In genomic region chr15:80679515-80680215, GRCm38 (mm10) we compare ENCODE assay signal across 9 mouse cellular contexts. TPM values are rescaled to one million over a fixed set of nuclear protein-coding genes. Genes with fewer than 3 reads are reported as not detected.
DNase-seq lines count a peak whose midpoint lies in the region; ATAC-seq and TF ChIP-seq lines count a peak whose summit lies in the region.
"Had no signal": no experiment of that assay in that cellular context is flagged by ENCODE, and none has a peak within 500 bp of the region (broad histone marks: within the 10 kb centered on the region; RNA-seq: fewer than 3 reads in every experiment).

No protein-coding gene starts in this region.

- no peak overlapping the region for H3K27ac ChIP-seq in kidney, embryonic 14.5 days (ENCODE audit: low read depth, low read length)
- no peak overlapping the region for H3K27ac ChIP-seq in cerebellum, adult 2 months (ENCODE audit: insufficient read depth, low read length)
- peak overlapping the region; percentile 44 to 51 for H3K27ac ChIP-seq in heart, embryonic 14.5 days (replicated peaks in 1 of 2; ENCODE audit: control insufficient read depth in 1 of 2, insufficient read depth in 1 of 2, low read depth in 2 of 2, low read length in 2 of 2)

- no peak for TF ChIP-seq CTCF in cerebellum, adult 2 months (IDR thresholded peaks at IDR 0.05; ENCODE audit: borderline replicate concordance, insufficient read depth, low read depth, low read length)

- no peaks in the 10 kb centered on the region for H3K36me3 ChIP-seq in kidney, embryonic 14.5 days (ENCODE audit: control insufficient read depth, insufficient read depth, low read length)
- H3K36me3 ChIP-seq in heart, embryonic 14.5 days (ENCODE audit: control insufficient read depth, insufficient read depth, low read length) = no peaks in the 10 kb centered on the region
- H3K36me3 ChIP-seq: G1E had no signal

- H3K4me2 ChIP-seq in kidney, embryonic 14.5 days (replicated peaks; ENCODE audit: low read depth, low read length) = no peak overlapping the region
- H3K4me2 ChIP-seq in heart, embryonic 14.5 days (ENCODE audit: low read length) = no peak overlapping the region

- no peak for TF ChIP-seq POLR2A in cerebellum, adult 2 months (IDR thresholded peaks at IDR 0.05; ENCODE audit: borderline replicate concordance, insufficient read depth, low read length)

- H3K9ac ChIP-seq in kidney, embryonic 14.5 days (ENCODE audit: low read depth, low read length) = no peak overlapping the region
- no peak overlapping the region for H3K9ac ChIP-seq in heart, embryonic 14.5 days (ENCODE audit: low read length)

- no peak overlapping the region for H3K4me3 ChIP-seq in kidney, embryonic 14.5 days (ENCODE audit: low read length)
- H3K4me3 ChIP-seq in cerebellum, adult 2 months (replicated peaks; ENCODE audit: insufficient read depth, low read depth, low read length) = no peak overlapping the region
- no peak overlapping the region for H3K4me3 ChIP-seq in heart, embryonic 14.5 days (ENCODE audit: control insufficient read depth in 1 of 2, insufficient read depth in 1 of 2, low read depth in 1 of 2, low read length in 2 of 2)

- WGBS in kidney, embryonic 14.5 days = 62% methylated on average over 8 of the region's 8 CpGs
- 6% methylated on average over 8 of the region's 8 CpGs for WGBS in cerebellum, adult 2 months
- WGBS in heart, embryonic 14.5 days = 37% methylated on average over 8 of the region's 8 CpGs

- ATAC-seq in kidney, embryonic 14.5 days (ENCODE audit: low FRiP score, low TSS enrichment) = no peak
- ATAC-seq in heart, embryonic 14.5 days (ENCODE audit: insufficient number of reproducible peaks, insufficient read depth, low FRiP score, low read depth) = peak; percentile 62; the same call in 1 of the 2 replicates
- ATAC-seq in CD4-positive, CD25-positive, alpha-beta regulatory T cell, adult 4 months = no peak

- no peaks in the 10 kb centered on the region for H3K9me3 ChIP-seq in kidney, embryonic 14.5 days (ENCODE audit: control insufficient read depth, low read length)
- no peaks in the 10 kb centered on the region for H3K9me3 ChIP-seq in heart, embryonic 14.5 days (ENCODE audit: control insufficient read depth, low read length)
- H3K9me3 ChIP-seq: G1E had no signal

- peak; percentile 78 for DNase-seq in kidney, adult 11 months
- DNase-seq in cerebellum, adult 2 months = peak; percentile 41 to 48
- peak; percentile 25 to 69 for DNase-seq in layer of hippocampus, adult 18-20 months (ENCODE audit: low spot score in 2 of 2)
- peak; percentile 41 for DNase-seq in ovary, postnatal 14 days (ENCODE audit: low spot score)
- no peak for DNase-seq in spleen, postnatal 4 days (ENCODE audit: low spot score in 2 of 2)

- peaks cover 9% of the 10 kb centered on the region for H3K4me1 ChIP-seq in kidney, embryonic 14.5 days (ENCODE audit: control insufficient read depth, insufficient read depth, low read length)
- H3K4me1 ChIP-seq in cerebellum, adult 2 months (ENCODE audit: control insufficient read depth, insufficient read depth, low read length) = peaks cover 14% of the 10 kb centered on the region
- H3K4me1 ChIP-seq in heart, embryonic 14.5 days (ENCODE audit: control insufficient read depth in 2 of 2, insufficient read depth in 2 of 2, low read length in 2 of 2) = peaks cover 27 to 33% of the 10 kb centered on the region in 2 experiments

- H3K27me3 ChIP-seq in kidney, embryonic 14.5 days (ENCODE audit: control insufficient read depth, insufficient read depth, low read length) = no peaks in the 10 kb centered on the region; the same call in 1 of the 2 replicates
- H3K27me3 ChIP-seq in cerebellum, adult 2 months (ENCODE audit: control insufficient read depth, insufficient read depth, low read length) = no peaks in the 10 kb centered on the region
- 0 out of 2 replicates have a peak, but pooled peaks cover 4% of the 10 kb centered on the region for H3K27me3 ChIP-seq in heart, embryonic 14.5 days (ENCODE audit: control insufficient read depth, insufficient read depth, low read length)

RNA-seq across cellular contexts. Expression of gene Fam83f, which starts 8.0 kb away (rescaled TPM):
- polyA plus RNA-seq in kidney, embryonic 14.5 days (2014; fragmentation: Nextera tagmentation; extraction: Ambion mirVana) = 1.4 and 2.9 TPM in 2 replicates
- polyA plus RNA-seq in cerebellum, adult 2 months (2012; rRNA removed) = 0.25 and 0.35 TPM in 2 replicates
- 0.07 TPM in 2 replicates for polyA plus RNA-seq in heart, embryonic 14.5 days (2014; fragmentation: Nextera tagmentation; extraction: Ambion mirVana)
- under 1 TPM in 1 of 2 experiments, not detected in 1; 0.10 TPM for total RNA-seq in layer of hippocampus, adult 18-20 months (2021)
- polyA plus RNA-seq in CD4-positive, CD25-positive, alpha-beta regulatory T cell, adult 4 months (2017; shearing (Covaris generic)) = under 1 TPM in 1 of 2 experiments, not detected in 1; 0.30 TPM
- polyA plus RNA-seq: G1E had no signal

RNA-seq across cellular contexts. Expression of gene Tnrc6b, which starts 31.4 kb away (rescaled TPM):
- 21.9 and 23.2 TPM in 2 replicates for polyA plus RNA-seq in kidney, embryonic 14.5 days (2014; fragmentation: Nextera tagmentation; extraction: Ambion mirVana)
- 32.5 and 36.3 TPM in 2 replicates for polyA plus RNA-seq in cerebellum, adult 2 months (2012; rRNA removed)
- 15.4 and 17.0 TPM in 2 replicates for polyA plus RNA-seq in heart, embryonic 14.5 days (2014; fragmentation: Nextera tagmentation; extraction: Ambion mirVana)
- 100 to 1,000 TPM in 1 of 2 experiments, 10 to 100 TPM in 1; 95.8 to 113 TPM for total RNA-seq in layer of hippocampus, adult 18-20 months (2021)
- polyA plus RNA-seq in CD4-positive, CD25-positive, alpha-beta regulatory T cell, adult 4 months (2017; shearing (Covaris generic)) = 10 to 100 TPM; 58.7 to 84.9 TPM

Comparison
In these comparisons a context has a peak if more than half of its experiments do, and no peak if none do; other contexts are left out.
1. DNase-seq: peak in kidney, adult 11 months (single experiment), cerebellum, adult 2 months (2 of 2), layer of hippocampus, adult 18-20 months (2 of 2) and ovary, postnatal 14 days (single experiment); none in spleen, postnatal 4 days (0 of 2).
2. H3K27ac ChIP-seq: peak in heart, embryonic 14.5 days (2 of 2); none in kidney, embryonic 14.5 days (single experiment) and cerebellum, adult 2 months (single experiment).